Mouse (Mus musculus): ENCODE measurements around the gene Gm47985. TPM values are rescaled to one million over a fixed set of nuclear protein-coding genes. Genes with fewer than 3 reads are reported as not detected.
"Not testable (repeated sequence)": the region's sequence is repeated elsewhere in the genome, so short reads cannot be mapped to it uniquely, and the experiment has no call there.

Gene Gm47985
- polyA plus RNA-seq, 1 experiment from 2014 or later, result 0.16 TPM

GRCm38 (mm10) chr1:151208944-151209343 lies 26.6 kb downstream of the Gm47985 start:
- not testable (repeated sequence) for H3K27ac ChIP-seq (ENCODE audit: low read depth); DNase-seq (ENCODE audit: low spot score); H3K36me3 ChIP-seq (ENCODE audit: control insufficient read depth, insufficient read depth, low read length); H3K9ac ChIP-seq (ENCODE audit: low read length); H3K9me3 ChIP-seq (ENCODE audit: control insufficient read depth, low read length); ATAC-seq (replicated peaks; ENCODE audit: low FRiP score, low TSS enrichment, low read depth); H3K4me1 ChIP-seq (replicated peaks; ENCODE audit: control insufficient read depth, insufficient read depth, low read length); H3K27me3 ChIP-seq (replicated peaks; ENCODE audit: control insufficient read depth, insufficient read depth, low read length); H3K4me3 ChIP-seq (ENCODE audit: low read depth, low read length); H3K4me2 ChIP-seq (ENCODE audit: low read length)

GRCm38 (mm10) chr1:151209824-151210355 lies 27.6 kb downstream of the Gm47985 start, which contains the start of gene Gm47996:
TSS of gene Gm47996 (plus strand) at chr1:151210131.
- H3K27ac ChIP-seq (ENCODE audit: low read depth); H3K4me1 ChIP-seq (replicated peaks; ENCODE audit: control insufficient read depth, insufficient read depth, low read length); H3K4me3 ChIP-seq (ENCODE audit: low read depth, low read length); H3K27me3 ChIP-seq (replicated peaks; ENCODE audit: control insufficient read depth, insufficient read depth, low read length); H3K9me3 ChIP-seq (ENCODE audit: control insufficient read depth, low read length); H3K4me2 ChIP-seq (ENCODE audit: low read length); H3K9ac ChIP-seq (ENCODE audit: low read length); H3K36me3 ChIP-seq (ENCODE audit: control insufficient read depth, insufficient read depth, low read length); DNase-seq (ENCODE audit: low spot score); ATAC-seq (replicated peaks; ENCODE audit: low FRiP score, low TSS enrichment, low read depth): not testable (repeated sequence)
- WGBS, result 89% methylated on average over 4 of the region's 8 CpGs

- H3K9ac ChIP-seq (ENCODE audit: low read length); DNase-seq (ENCODE audit: low spot score); H3K27ac ChIP-seq (ENCODE audit: low read depth); ATAC-seq (replicated peaks; ENCODE audit: low FRiP score, low TSS enrichment, low read depth); H3K4me3 ChIP-seq (ENCODE audit: low read depth, low read length); H3K4me1 ChIP-seq (replicated peaks; ENCODE audit: control insufficient read depth, insufficient read depth, low read length); H3K27me3 ChIP-seq (replicated peaks; ENCODE audit: control insufficient read depth, insufficient read depth, low read length); H3K4me2 ChIP-seq (ENCODE audit: low read length); H3K9me3 ChIP-seq (ENCODE audit: control insufficient read depth, low read length); H3K36me3 ChIP-seq (ENCODE audit: control insufficient read depth, insufficient read depth, low read length): not testable (repeated sequence)
- 87% methylated on average over 5 of the region's 5 CpGs for WGBS
Observed at GRCm38 (mm10) chr1:151211666-151212065, 29.3 kb downstream of the Gm47985 start.

- H3K4me3 ChIP-seq (ENCODE audit: low read depth, low read length), result no peak overlapping the region
- 74% methylated on average over 2 of the region's 2 CpGs for WGBS
- no peak overlapping the region for H3K27ac ChIP-seq (ENCODE audit: low read depth)
- H3K9ac ChIP-seq (ENCODE audit: low read length), result no peak overlapping the region
- ATAC-seq (replicated peaks; ENCODE audit: low FRiP score, low TSS enrichment, low read depth), result no peak
- no peaks in the 10 kb centered on the region for H3K9me3 ChIP-seq (ENCODE audit: control insufficient read depth, low read length)
- no peaks in the 10 kb centered on the region for H3K27me3 ChIP-seq (replicated peaks; ENCODE audit: control insufficient read depth, insufficient read depth, low read length)
- no peak for DNase-seq (ENCODE audit: low spot score)
- no peaks in the 10 kb centered on the region for H3K36me3 ChIP-seq (ENCODE audit: control insufficient read depth, insufficient read depth, low read length)
- no peak overlapping the region for H3K4me2 ChIP-seq (ENCODE audit: low read length)
- H3K4me1 ChIP-seq (replicated peaks; ENCODE audit: control insufficient read depth, insufficient read depth, low read length), result 0 out of 2 replicates have a peak, but pooled peaks cover 2% of the 10 kb centered on the region
Observed at GRCm38 (mm10) chr1:151214862-151215261, 32.5 kb downstream of the Gm47985 start.

- Histone ChIP-seq H3K4me3 (ENCODE audit: low read depth, low read length) (no peak overlapping the region), H3K27ac (ENCODE audit: low read depth) (no peak overlapping the region), H3K27me3 (replicated peaks; ENCODE audit: control insufficient read depth, insufficient read depth, low read length) (no peaks in the 10 kb centered on the region), H3K4me2 (ENCODE audit: low read length) (no peak overlapping the region), H3K9me3 (ENCODE audit: control insufficient read depth, low read length) (no peaks in the 10 kb centered on the region), H3K36me3 (ENCODE audit: control insufficient read depth, insufficient read depth, low read length) (no peaks in the 10 kb centered on the region), H3K4me1 (replicated peaks; ENCODE audit: control insufficient read depth, insufficient read depth, low read length) (0 out of 2 replicates have a peak, but pooled peaks cover 2% of the 10 kb centered on the region), H3K9ac (ENCODE audit: low read length) (no peak overlapping the region)
- 41% methylated on average over 1 of the region's 1 CpGs for WGBS
- DNase-seq (ENCODE audit: low spot score) (no peak), ATAC-seq (replicated peaks; ENCODE audit: low FRiP score, low TSS enrichment, low read depth) (peak; percentile 72; the same call in 1 of the 2 replicates)
Observed at GRCm38 (mm10) chr1:151215985-151216384, 33.6 kb downstream of the Gm47985 start.

- no peak overlapping the region for H3K4me2 ChIP-seq (ENCODE audit: low read length)
- H3K9ac ChIP-seq (ENCODE audit: low read length), result no peak overlapping the region
- no peaks in the 10 kb centered on the region for H3K36me3 ChIP-seq (ENCODE audit: control insufficient read depth, insufficient read depth, low read length)
- H3K27ac ChIP-seq (ENCODE audit: low read depth), result no peak overlapping the region
- ATAC-seq (replicated peaks; ENCODE audit: low FRiP score, low TSS enrichment, low read depth) (no peak), DNase-seq (ENCODE audit: low spot score) (no peak)
- H3K4me3 ChIP-seq (ENCODE audit: low read depth, low read length), result no peak overlapping the region
- H3K9me3 ChIP-seq (ENCODE audit: control insufficient read depth, low read length), result no peaks in the 10 kb centered on the region
- 0 out of 2 replicates have a peak, but pooled peaks cover 2% of the 10 kb centered on the region for H3K4me1 ChIP-seq (replicated peaks; ENCODE audit: control insufficient read depth, insufficient read depth, low read length)
- no peaks in the 10 kb centered on the region for H3K27me3 ChIP-seq (replicated peaks; ENCODE audit: control insufficient read depth, insufficient read depth, low read length)
- WGBS, result 71% methylated on average over 3 of the region's 3 CpGs
Observed at GRCm38 (mm10) chr1:151216417-151216816, 34.1 kb downstream of the Gm47985 start.

GRCm38 (mm10) chr1:151219045-151219444 lies 36.7 kb downstream of the Gm47985 start:
- no peaks in the 10 kb centered on the region for H3K36me3 ChIP-seq (ENCODE audit: control insufficient read depth, insufficient read depth, low read length)
- H3K9ac ChIP-seq (ENCODE audit: low read length), result no peak overlapping the region
- no peak overlapping the region for H3K4me3 ChIP-seq (ENCODE audit: low read depth, low read length)
- ATAC-seq (replicated peaks; ENCODE audit: low FRiP score, low TSS enrichment, low read depth) (no peak), DNase-seq (ENCODE audit: low spot score) (no peak)
- no peak overlapping the region for H3K27ac ChIP-seq (ENCODE audit: low read depth)
- H3K27me3 ChIP-seq (replicated peaks; ENCODE audit: control insufficient read depth, insufficient read depth, low read length), result no peaks in the 10 kb centered on the region
- H3K4me1 ChIP-seq (replicated peaks; ENCODE audit: control insufficient read depth, insufficient read depth, low read length), result 0 out of 2 replicates have a peak, but pooled peaks cover 2% of the 10 kb centered on the region
- H3K4me2 ChIP-seq (ENCODE audit: low read length), result no peak overlapping the region
- no peaks in the 10 kb centered on the region for H3K9me3 ChIP-seq (ENCODE audit: control insufficient read depth, low read length)
- WGBS, result 89% methylated on average over 5 of the region's 5 CpGs

- Histone ChIP-seq H3K36me3 (ENCODE audit: control insufficient read depth, insufficient read depth, low read length) (no peaks in the 10 kb centered on the region), H3K27ac (ENCODE audit: low read depth) (no peak overlapping the region), H3K4me1 (replicated peaks; ENCODE audit: control insufficient read depth, insufficient read depth, low read length) (no peaks in the 10 kb centered on the region), H3K9ac (ENCODE audit: low read length) (no peak overlapping the region), H3K9me3 (ENCODE audit: control insufficient read depth, low read length) (no peaks in the 10 kb centered on the region), H3K4me3 (ENCODE audit: low read depth, low read length) (no peak overlapping the region), H3K27me3 (replicated peaks; ENCODE audit: control insufficient read depth, insufficient read depth, low read length) (no peaks in the 10 kb centered on the region), H3K4me2 (ENCODE audit: low read length) (no peak overlapping the region)
- no peak for ATAC-seq (replicated peaks; ENCODE audit: low FRiP score, low TSS enrichment, low read depth)
- 70% methylated on average over 7 of the region's 7 CpGs for WGBS
- DNase-seq (ENCODE audit: low spot score), result no peak
Observed at GRCm38 (mm10) chr1:151220098-151220497, 37.8 kb downstream of the Gm47985 start.

GRCm38 (mm10) chr1:151222561-151223267 lies 40.4 kb downstream of the Gm47985 start:
- Histone ChIP-seq H3K27me3 (replicated peaks; ENCODE audit: control insufficient read depth, insufficient read depth, low read length) (no peaks in the 10 kb centered on the region), H3K4me3 (ENCODE audit: low read depth, low read length) (no peak overlapping the region), H3K4me1 (replicated peaks; ENCODE audit: control insufficient read depth, insufficient read depth, low read length) (no peaks in the 10 kb centered on the region), H3K27ac (ENCODE audit: low read depth) (no peak overlapping the region), H3K9ac (ENCODE audit: low read length) (no peak overlapping the region), H3K9me3 (ENCODE audit: control insufficient read depth, low read length) (no peaks in the 10 kb centered on the region), H3K36me3 (ENCODE audit: control insufficient read depth, insufficient read depth, low read length) (no peaks in the 10 kb centered on the region), H3K4me2 (ENCODE audit: low read length) (no peak overlapping the region)
- no peak for DNase-seq (ENCODE audit: low spot score)
- ATAC-seq (replicated peaks; ENCODE audit: low FRiP score, low TSS enrichment, low read depth), result no peak
- WGBS, result 86% methylated on average over 10 of the region's 10 CpGs

Data from intestine, embryonic 14.5 days (tissue).